Mouse (Mus musculus): Measurements from ENCODE around the gene Mid1. TPM values are rescaled to one million over a fixed set of nuclear protein-coding genes. Genes with fewer than 3 reads are reported as not detected.
"Not testable (repeated sequence)": the region's sequence is repeated elsewhere in the genome, so short reads cannot be mapped to it uniquely, and the experiment has no call there.

Mid1 gene
- polyA plus RNA-seq, 1 experiment, result 21.3 TPM

DNA sequence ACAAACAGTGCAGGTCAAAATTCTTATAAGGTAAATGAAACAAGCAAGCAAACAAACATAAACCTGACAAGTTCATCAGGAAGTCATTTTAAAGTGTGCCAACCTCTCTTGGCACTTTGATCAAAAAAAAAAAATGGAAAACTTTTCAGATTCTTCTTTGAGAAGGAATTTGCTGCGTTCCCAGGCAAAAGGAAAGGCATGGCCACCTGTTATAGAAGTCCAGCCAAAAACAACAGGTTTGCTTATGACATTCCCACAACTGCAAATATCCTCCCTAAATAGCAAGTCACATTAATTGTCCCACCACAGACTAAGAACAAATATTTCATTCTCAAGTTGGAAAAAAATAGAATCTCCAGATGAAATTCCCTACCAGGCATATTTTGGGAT, 197.2 kb downstream of the Mid1 start:
- no peak for DNase-seq (ENCODE audit: low spot score)

DNA sequence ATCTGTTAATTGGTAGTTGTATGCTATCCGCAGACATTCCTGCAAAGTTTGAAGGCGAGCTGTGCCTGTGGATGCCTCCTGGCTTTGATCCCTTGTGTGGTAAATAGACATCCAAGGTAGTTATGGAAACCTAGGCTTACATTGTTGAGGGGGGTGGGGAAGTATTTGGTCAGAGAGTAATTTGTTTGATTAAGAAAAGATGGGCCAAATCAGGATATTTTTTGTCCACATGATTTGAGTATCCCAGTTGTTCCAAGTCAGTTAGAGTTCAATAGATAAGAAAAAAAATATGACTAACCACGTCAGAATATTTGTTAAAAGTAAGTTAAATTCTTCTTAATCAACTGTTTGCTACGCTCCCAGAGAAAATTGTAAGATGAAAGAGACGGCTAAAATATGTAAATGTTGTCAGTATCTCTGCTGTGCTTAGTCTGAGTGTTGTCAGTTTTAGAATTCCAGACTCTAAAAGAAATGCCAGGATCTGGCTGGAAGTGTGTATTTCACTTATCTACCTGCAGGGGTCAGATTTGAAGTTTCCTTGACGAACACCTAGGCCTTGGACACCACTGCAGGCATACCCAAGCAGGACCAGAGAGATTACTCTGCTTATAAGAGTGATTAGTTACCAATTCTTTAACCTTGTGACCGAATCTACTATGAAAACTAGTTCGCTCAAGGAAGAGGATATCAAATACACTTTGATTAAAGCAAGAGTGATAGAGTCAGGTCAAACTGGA, 198.7 kb downstream of the Mid1 start:
- no peak for DNase-seq (ENCODE audit: low spot score)

- DNase-seq (ENCODE audit: low spot score), result no peak
Observed at GRCm38 (mm10) chrX:169890541-169890940, 205.5 kb downstream of the Mid1 start.

- DNase-seq (ENCODE audit: low spot score), result no peak
Observed at GRCm38 (mm10) chrX:169892100-169892499, 207.1 kb downstream of the Mid1 start.

DNA sequence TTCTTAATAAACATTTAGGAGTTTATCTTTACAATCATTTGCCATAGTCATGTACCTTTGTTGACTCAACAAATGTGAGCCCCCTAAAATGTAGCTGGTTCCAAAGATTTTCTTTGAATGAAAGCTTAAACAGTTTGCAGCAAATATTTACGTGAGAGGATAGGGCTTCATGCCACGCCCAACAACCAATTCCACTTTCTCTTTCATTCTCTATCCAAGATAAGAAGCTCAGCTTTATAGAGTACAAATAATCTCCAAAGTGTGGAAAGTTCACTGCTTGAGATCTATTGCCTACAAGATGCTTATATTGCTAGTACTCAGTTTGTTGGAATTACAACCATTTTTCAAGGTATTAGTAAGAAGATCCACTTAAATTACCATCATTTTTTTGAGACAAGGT, 207.6 kb downstream of the Mid1 start:
- DNase-seq (ENCODE audit: low spot score), result no peak

DNA sequence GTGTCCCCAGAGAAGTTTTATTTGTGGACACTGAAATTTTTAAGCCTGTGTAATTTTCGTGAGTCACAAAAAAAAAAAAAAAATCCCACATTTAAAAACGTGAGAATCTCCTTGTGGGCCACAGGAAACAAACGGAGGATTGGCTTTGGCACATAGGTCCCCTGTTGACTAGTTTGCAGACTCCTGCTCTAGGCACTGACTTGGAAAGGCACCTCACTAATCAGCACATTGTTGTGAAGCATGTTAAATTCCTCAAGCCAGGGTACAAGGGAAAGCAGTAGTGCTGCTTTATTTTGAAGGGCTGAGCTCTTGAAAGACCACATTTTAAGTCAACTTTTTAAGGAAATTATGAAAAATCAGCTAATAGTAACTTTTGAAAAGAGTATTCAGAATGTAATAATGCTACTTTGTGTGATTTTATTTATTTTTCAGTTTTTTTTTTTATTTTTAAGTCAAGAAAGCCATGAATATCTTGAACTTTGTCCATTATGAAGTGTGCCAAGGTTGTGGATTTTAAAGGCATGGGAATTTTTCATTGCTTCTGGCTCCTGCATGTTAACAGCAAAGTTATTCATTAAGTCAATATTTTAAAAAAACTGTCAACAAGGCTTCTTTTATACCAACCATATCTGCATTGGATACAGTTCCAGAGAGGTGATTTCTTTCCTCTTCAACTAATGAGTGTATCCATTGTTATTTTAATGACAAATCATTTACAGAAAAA, 214.4 kb downstream of the Mid1 start:
- no peak for DNase-seq (ENCODE audit: low spot score)

GRCm38 (mm10) chrX:169902860-169903259, 217.9 kb downstream of the Mid1 start:
- DNase-seq (ENCODE audit: low spot score), result no peak

DNA sequence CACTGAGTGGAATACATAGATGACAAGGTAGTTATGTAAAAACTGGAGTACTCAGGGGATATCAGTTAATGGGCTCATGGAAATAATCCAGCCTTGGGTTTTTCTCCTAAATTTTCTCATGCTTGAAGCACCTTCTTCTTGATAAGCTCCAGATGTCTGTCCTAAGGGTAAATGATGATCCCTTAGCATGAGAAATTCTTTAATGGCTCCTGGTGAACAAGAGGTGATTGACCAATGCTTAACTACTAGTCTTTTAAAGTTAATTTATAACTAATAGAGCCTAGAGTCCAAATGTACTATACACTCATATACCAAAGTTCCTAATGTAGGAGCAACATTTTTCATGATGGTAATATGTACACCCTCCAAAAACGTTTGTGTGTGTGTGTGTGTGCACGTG, 218.7 kb downstream of the Mid1 start:
- no peak for DNase-seq (ENCODE audit: low spot score)

DNA sequence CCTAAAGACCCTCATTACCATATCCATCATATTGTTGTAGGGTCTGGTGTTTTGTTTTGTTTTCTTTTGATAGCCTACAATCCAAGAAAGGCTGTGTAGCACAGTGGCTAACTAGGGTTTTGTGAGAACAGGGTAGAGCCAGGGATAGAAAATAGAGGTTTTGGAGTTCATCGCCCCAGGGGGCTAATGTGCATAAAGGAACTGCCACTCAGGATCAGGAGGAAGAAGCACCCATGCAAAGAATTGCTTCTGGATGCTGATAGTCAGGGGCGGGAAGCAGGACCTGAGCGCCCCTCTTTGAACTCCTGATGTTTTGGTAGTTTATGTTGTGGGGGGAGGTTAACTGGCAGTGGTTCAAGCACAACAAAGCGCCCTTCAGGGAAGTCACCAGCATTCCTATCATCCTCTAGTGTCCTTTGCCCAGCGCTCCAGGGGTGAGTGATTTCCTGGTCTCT, 221.1 kb downstream of the Mid1 start:
- no peak for DNase-seq (ENCODE audit: low spot score)

- DNase-seq (ENCODE audit: low spot score), result no peak
Observed at GRCm38 (mm10) chrX:169909898-169910297, 224.9 kb downstream of the Mid1 start.

DNA sequence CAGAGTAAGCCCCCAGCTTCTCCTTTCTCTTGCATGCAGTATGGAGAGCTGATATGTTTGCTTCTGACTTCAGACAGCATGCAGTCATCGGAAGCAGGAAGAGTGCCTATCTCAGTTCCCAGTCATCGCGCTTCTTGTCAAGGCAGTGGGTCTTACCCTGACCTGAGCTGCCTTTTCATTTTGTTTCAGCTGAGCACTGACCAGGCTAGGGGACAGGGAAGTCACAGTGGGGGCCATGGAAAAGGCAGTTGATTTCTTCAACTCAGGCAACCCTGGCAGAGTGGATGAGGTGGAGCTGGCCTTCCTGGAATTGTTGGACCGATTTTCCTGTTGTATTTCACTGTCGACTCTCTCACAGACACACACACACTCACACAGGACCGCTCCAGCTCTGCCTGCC, 230.7 kb downstream of the Mid1 start:
- no peak for DNase-seq (ENCODE audit: low spot score)

GRCm38 (mm10) chrX:169922541-169922940, 237.5 kb downstream of the Mid1 start:
- DNase-seq (ENCODE audit: low spot score), result no peak

- DNase-seq (ENCODE audit: low spot score), result no peak
Observed at GRCm38 (mm10) chrX:169923417-169923816, 238.4 kb downstream of the Mid1 start.

GRCm38 (mm10) chrX:169925600-169925999, 240.6 kb downstream of the Mid1 start:
- DNase-seq (ENCODE audit: low spot score), result no peak

- no peak for DNase-seq (ENCODE audit: low spot score)
Observed at GRCm38 (mm10) chrX:169927110-169927817, 242.3 kb downstream of the Mid1 start.

DNA sequence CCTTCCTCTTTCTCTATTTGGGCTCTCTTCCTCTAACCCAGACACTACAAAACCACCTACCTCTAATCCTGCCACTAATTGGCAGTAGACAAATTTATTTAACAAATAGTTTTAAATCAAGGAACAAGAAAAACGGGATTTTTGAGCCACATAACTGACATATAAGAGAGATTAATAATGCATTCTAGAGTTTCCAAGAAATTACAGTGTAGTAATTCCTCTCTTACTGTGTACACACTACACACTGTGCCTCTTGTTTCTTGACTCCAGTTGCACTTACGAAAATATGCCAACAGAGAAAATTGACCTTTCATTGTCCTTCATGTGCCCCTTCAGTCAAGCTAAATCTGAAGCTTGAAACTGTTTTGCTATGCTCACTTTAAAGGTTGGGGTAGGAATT, 245.9 kb downstream of the Mid1 start:
- DNase-seq (ENCODE audit: low spot score), result no peak

GRCm38 (mm10) chrX:169933228-169933627, 248.2 kb downstream of the Mid1 start:
- DNase-seq (ENCODE audit: low spot score), result no peak

DNA sequence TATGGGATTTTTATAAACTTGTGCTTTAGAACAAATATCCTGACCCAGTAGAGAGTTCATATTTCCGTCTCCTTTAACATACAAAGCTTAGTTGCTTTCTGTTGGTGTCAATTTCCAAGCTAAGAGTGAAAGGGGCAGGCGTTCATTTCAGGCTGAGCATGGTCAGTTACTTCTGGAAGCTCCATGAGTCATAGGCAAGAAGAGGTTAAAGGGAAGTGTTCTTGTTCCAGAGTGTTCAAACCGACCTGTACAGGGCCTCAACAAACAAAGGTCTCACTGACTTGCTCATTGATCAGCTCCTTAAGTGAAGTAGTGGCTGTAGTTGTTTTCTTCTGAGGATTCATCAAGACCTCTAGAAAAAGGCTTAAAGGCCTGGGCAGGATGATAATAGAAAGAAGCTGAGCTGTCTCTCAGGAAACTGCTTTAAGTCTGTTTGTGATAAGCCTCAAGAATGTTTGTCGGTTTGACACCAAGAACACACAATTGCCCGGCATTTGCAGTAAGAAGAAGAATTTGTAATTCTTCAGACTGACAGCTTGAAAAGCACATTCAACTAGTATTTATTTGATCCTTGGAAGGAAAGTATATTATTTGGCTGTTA, 252.2 kb downstream of the Mid1 start:
- no peak for DNase-seq (ENCODE audit: low spot score)

GRCm38 (mm10) chrX:169940531-169940930, 255.5 kb downstream of the Mid1 start:
- DNase-seq (ENCODE audit: low spot score), result no peak

- no peak for DNase-seq (ENCODE audit: low spot score)
Observed at GRCm38 (mm10) chrX:169950596-169950995, 265.6 kb downstream of the Mid1 start.

- DNase-seq (ENCODE audit: low spot score), result no peak
Observed at GRCm38 (mm10) chrX:169969337-169969736, 284.3 kb downstream of the Mid1 start.

DNA sequence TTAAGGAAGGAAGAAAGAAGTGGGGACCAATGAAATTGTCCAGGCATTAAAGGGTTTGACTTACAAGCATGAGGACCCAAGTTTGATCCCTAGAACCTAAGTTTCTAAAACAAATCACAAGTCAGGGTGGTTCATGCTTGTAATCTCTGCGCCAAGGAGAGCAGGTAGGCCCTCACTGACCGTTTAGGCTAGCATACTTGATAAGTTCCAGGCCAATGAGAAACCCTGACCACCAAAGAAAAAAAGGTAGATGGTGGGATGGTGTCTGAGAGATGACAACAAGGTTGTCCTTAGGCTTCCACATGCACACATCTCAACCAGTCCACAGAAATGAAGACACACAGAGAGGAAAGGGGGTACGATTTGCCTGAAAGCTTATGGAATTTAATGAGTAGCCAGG, 284.8 kb downstream of the Mid1 start:
- DNase-seq (ENCODE audit: low spot score), result not testable (repeated sequence)
